Mouse (Mus musculus) liver (tissue): Measurements from ENCODE around the gene P2ry12.

Experiments
- DNase-seq: peaks from one replicate; pipeline ENCODE4 v3.0.0-alpha.2; 2020; ENCODE audit warnings: mixed read lengths

P2ry12 gene

DNA sequence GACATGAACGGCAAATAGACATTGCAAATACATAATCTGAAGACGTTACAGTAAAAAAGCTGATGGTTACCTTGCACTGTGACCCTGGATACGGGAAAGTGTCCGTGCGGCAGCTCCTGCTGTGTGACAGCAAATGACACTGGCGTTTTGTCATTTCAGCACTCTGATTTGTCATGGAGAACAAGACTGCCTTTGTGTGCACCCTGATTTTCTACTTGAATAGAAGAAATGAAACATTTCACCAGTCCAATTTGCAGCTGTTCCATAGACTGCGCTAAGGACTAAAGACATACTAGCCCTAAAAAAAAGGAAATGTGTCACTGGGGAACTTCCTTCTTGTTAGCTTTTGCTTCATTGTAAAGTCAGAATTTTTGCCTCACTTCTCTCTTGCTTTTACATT lies at the start of gene P2ry12:
Gene P2ry12 (minus strand): TSS at position 168 of the 400 bp plus-strand sequence.
- DNase-seq = no peak

DNA sequence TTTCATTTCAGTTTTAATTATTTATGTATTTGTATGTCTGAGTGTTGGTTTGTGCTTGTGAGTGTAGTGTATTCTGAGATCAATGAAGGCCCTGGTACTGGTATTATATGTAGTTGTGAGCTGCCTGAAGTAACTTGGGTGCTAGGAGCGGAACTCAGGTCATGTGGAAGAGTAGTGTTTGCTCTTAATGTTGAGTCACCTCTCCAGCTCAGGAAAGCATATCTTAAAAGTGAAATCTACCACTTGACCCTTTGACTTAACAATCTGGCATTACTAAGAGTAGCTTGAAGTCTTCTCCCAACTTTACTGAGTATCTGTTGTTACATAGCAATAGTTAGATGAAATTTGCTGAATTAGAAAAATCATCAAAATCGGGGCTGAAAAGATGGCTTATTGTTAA lies 42.8 kb upstream of the P2ry12 start:
- DNase-seq = no peak

DNA sequence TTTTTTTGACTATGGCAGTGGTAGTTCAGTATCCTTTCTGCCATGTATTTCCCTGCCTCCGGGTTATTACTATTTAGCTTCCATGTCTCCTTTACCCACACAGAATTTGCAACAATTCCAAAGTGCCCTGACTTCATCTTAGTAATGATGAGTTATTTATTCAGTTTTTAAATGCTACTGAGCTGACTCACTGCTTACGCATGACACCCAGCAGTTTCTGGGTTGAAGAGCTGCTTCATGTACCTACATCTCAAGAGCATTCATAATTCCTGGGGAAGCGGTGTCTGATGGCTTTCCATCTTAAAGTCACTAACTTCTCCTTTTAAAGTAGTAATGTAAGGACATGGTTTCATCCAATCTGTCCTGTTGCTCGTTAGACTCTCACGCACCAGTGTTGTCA lies 42.3 kb upstream of the P2ry12 start:
- no peak for DNase-seq

DNA sequence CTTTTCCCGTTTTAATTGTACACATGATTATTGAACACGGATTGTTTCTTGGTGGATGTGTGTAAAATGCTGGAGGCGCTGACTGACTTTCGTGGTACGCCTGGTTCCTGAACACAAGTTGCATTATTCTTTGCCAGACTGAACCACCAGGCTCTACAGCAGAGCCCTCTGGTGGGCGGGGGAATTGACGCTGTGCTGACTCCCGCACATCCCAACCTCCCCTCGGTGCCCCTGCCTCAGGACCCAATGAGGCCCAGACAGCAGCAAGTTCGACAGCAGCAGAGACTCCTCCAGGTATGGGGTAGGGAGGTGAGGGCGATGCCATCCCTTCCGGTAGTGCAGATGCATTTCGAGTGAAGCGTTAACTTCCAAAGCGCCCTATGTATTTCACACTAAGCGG lies 35.0 kb upstream of the P2ry12 start:
- DNase-seq = no peak

DNA sequence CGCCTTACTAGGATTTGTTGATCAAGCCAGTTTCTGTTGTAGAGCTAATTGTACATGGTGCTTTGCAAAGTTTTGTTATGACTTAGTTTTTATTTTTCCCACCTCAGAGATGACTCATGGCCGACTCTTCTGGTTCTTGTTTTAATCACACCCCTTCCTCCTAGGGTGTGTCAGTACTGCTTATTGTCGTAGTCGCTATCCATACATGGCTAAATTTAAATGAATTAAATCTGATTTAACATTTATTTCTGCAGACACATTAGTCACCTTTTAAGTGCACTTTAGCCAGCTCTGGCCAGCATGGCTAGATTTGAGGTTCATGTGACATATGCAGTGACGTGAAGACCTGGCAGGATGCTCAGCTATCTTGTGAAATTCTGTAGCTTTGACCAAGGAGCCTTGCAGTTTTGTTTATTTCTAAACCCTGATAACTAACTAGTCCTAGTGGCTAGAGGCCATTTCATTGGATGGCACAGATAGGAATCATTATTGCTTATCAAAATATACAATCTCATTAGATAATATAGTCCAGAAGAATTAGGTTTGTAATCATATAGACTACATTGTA lies 34.0 kb upstream of the P2ry12 start:
- DNase-seq = no peak

DNA sequence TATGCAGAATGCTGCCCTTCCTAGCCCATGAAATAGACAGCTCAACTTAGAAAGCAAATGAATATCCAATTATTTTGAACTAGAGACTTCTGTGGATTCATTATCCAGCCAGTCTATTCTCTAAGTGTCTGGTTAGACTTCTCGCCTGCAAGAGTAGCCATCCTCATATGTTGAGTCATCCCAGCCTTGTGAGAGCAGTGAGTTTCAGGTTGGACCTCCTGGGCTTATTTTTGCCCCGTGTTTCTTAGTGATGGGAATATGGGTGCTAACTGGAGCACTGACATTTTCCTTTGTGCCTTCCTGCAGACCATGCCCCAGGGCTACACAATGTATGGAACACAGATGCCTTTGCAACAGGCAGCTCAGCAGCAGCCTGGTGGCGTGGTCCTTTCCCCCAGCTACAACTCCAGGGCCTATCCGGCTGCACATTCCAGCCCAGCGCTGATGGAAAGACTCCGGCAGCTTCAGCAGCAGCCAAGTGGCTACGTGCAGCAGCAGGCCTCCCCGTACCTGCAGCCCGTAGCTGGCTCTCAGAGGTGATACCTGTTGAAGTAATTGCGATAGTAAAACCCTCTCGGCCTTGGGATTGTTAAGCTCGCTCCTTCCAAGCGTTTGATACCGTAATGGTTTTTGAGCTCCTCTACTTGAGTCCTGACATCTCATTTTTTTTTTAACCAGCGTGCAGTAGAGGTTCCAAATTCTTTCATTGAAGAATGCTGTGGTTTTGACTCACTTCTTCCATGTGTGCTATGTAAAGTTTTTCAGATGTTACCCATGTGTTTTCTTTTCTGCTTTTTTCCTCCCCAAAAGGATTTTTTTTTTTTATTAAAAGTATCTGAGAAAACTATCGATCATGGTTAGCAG lies 33.3 kb upstream of the P2ry12 start:
- no peak for DNase-seq

DNA sequence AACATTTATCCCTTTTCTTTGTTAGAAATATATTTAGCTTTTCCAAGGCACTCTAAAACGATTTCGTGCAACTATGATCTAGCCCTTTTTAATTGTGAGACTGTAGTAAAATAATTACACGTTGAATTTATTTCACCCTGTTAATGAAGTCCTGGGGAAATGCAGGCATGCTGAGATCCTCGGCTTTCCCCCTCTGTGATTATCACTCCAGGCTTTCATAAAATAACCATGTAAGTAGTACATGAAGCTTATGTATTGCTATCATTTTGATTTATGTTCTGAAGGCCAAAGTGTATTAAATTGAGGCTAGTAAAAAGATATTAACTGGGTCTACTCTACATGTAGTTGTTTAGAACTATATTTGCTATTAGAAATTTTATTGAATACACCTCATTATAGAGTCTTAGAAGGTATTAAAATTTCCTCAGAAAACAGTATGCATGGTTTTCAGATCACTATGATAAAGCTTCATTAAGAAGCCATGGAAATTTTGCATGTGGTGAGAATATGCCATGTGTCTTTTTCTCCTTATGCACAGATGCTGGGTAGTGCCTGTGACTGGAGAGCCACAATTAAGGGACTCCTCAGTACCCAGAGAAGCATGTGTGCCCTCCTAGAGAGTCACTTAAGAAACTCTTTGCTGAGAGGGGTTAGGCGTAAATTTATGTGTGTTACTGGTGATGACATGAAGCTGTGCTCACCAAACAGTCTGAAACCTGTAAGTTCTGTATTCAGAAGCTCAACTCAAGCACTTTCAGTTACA lies 30.9 kb upstream of the P2ry12 start:
- DNase-seq = no peak

DNA sequence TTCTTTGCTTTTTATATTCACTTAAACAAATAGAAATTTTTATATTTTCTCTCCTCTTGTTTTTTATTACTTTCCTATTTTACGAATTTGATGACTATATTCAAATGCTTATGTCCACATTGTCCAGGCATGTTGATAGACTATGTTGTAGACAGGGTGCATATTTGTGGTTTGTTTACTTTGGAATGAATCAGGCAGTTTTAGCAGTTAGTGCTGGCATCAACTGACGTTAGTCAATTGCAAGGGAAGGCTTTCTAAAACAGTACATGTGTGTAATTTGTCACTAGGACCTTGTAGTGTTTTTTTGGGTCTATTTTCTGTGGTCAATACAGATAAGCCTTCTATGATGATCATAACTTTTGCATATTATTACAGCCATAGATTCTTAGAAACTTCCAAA lies 27.9 kb upstream of the P2ry12 start:
- no peak for DNase-seq

DNA sequence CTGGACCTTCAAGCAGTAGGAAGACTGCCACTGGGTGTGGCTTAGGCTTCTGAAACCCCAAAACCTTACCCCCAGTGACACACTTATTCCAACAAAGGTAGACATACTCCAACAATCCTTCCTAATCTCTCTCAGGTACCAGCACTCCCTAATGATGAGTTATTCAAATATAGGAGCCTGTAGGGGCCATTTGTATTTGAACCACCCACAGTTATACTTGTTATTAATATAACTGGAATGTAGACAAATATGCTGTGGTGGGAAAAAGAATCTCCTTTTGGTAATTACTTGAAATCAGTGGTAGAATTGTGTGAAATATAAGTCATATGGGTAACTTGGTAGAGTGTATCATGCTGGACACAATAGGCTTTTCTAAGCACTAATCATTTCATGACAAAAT lies 15.9 kb upstream of the P2ry12 start:
- DNase-seq = no peak

DNA sequence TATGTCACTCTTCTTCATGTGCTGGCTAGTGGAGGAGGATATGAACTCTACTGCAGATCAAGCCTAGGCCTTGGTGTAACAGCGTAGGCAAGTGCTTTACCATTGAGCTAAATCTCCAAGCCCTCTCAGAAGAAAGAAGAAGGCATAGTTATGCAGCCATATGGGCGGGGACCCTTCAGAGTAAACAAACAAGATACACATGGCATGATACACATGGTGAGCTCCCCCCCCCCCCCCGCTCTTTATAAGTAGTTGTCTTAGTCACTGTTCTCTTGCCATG lies 15.5 kb upstream of the P2ry12 start:
- no peak for DNase-seq

DNA sequence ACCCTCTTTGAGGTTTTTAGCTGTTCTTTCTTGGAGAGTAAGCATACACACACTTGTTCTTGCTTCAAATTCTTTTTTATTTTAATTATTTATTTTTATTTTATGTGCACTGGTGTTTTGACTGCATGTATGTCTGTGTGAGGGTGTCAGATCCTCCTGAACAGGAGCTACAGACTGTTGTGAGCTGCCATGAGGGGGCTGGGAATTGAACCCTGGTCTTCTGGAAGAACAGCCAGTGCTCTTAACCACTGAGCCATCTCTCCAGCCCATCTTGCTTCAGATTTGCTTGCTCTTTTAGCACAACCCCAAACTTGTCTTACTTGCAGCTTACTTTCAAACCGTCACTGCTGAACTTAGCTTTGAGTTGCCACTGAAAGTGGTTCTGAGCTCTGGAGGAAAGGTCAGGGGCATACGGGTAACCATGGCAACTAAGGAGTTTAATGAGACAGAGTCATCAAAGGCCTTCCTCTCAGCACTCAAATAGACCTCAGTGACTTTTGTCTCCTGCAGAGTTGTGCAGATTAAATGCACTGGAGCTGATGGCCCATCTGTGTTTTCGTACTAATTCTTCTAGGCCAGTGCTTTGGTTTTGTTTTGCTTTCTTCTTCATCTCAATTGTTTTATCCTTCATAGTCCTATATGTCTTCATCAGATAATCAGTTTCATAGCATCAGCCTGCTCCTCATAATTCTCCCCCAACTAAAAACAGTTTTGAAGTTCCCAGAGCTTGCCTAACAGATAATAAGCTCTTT lies 15.0 kb upstream of the P2ry12 start:
- DNase-seq = no peak

DNA sequence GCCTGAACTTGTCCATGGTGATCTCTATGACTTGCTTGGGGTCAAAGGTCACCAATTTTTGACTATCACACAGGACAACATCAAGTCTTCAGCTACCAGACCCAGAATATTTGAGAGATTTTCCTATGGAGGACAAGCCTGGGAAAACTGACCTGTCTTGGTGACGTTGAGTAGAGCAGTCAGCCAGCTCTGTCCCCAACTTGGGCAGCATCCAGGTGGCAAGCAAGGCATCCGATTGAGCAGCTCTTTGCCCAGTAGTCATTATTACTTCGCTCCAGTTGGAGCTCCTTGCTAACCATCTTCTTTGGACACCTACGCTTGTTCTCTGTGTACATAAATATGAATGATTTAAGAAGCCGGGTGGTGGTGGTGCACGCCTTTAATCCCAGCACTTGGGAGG lies 8.1 kb upstream of the P2ry12 start:
- DNase-seq = no peak

DNA sequence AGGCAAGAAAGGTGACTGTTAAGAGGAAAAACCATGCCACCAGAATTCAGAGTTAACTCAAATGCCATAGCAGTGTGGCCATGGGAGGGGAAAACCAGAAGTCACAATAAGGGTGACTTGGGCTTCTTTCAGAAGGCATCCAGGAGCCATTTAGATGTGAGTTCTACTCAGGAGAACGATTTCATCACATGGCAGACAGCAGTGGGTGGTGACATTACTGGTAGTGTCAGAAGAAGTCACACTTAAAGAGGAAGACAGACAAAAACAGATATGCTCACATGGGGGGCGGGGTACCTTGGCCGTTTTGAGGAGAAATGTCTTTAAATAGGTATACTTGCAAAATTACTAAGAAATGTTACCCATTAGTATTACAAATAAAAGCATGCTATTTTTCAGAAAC lies 1.3 kb upstream of the P2ry12 start:
- no peak for DNase-seq

DNA sequence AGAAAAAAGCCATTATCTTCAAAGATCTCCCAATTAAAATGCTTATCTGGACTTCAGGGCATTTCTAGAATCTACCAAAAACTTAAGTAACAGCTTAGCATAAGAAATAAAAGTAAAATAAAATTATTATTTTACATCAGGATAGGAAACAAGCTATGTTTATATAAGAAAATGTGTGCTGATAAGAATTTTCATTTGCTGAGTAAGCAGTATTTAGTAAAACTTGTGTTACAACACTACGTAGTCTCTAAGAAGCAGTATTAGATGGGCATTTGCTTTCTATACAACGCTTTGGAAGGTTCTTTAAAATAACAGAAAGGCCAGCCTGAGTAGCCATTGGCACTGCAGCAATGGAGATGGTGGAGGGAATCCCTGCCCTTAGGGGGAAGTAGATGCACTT lies 746 bp upstream of the P2ry12 start:
- DNase-seq = no peak

DNA sequence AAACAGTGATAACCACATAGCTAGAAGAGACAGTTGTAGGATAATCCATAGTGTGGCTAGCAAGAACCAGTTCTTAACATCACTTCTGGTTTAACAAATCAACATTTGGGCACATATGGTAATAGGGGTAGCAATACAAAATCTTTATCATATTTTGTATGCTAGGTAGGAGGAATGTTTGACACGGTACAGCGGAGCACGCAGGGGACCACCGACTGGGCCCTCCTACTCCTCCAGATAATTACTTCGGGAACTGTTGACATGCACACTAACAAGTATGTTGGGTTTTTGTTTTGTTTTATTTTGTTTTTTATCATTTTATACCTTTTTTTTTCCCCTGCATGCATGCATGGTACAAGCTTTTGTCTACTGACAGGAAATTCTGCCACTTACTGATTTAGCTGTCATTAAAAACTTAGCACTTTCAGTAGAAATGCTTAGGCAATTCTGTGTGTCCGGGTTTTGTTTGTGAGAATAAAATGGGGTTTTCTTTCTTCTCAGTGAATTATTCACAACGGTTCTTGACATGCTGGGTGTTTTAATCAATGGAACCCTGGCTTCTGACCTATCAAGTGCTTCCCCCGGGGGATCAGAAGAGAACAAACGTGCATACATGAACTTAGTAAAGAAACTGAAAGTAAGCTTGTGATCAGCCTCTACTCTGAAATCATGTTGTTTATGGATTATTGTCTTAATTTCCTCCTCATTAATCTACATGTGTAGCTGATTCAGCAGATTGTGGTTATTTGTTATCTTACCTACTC lies 780 bp downstream of the P2ry12 start:
- no peak for DNase-seq

DNA sequence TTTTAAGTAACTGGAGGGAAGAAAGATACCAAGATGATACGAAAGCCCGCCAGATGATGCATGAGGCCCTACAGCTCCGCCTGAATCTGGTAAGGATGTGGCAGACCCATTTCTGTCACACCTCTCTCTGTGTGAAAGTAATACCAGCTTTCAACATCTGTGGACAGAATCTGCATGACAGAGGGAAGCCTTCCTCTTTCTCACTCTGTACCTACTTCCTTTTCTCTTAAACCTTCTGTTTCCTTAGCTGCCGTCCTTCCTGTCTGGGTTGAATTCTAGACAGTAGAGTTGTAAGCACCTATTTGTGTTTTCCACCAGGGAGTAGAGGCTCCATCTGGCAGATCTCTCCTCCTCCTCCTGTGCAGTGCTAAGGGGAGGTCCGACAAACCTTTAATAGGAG lies 1.9 kb downstream of the P2ry12 start:
- DNase-seq = no peak

DNA sequence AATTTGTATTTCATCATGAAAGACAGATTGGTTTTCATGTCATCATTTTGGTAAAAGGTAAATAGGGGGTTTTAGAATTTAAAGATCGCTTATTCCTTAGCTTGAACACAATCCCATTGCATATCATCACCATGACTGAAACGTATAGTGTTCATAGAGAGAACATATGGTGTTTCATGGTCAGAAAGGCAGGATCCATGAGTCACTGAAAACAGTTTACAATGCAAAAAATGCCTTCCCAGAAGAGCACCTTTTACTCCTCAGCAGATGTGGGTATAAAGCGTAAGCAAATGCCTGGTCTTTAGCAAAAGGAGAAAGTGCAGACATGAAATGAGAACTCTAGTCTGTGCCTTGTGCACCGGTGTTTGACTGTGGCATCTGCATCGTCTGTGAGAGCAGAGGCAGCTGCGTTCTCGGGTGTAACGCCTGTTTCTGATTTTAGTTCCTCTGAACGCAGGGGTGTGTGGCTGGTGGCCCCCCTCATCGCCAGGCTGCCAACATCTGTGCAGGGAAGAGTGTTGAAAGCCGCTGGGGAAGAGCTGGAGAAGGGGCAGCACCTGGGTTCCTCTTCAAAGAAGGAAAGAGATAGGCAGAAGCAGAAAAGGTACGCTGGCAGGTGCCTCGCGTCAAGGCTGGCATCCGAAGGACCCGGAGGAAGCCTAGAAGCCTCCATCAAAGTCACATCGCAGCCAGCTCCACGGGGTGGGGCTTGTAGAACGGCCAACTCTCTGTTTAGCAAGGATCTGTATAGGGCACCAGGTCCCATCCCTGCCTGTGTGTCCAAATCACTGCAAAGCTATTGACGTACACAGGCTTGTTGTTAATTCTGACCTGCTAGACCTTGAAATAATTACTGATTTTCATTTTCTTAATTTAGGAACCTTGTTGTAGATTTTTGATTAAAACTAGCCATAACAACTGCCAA lies 4.7 kb downstream of the P2ry12 start:
- DNase-seq = no peak

DNA sequence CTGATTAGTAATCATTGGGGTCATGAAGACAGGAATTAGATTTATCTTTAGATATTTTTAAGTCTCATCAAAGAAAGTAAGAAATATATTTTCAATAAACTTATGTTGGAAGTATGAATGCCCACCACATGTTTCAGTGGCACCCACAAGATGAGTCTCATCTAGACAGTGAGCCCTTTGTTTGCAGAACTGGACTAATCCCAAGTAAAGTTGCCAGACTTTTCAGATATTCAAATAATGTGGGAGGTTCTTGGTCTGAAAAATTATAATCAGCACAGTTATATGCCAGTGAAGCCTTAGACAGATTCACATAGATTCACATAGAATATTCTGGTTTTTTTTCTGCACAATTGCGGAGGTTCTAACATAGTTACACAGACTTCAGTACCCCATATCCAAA lies 12.2 kb downstream of the P2ry12 start:
- DNase-seq = no peak

DNA sequence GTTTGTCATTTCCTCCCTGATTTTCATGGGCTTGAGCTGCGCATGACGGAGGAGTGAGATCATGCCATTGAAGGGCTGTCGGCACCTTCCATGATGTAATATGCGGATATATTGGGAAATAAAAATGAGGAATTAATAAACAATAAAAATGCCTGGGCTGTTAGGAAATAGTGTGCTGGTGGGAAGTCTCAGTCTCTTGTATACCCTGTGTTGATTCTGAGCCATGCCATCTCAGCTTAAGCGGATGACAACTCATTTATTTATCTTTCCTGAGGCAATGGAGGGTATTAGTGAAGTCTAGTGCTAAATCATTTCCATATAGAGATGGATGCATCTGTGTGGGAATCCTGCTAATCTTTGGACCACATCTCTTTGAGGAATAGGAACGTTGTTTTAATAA lies 14.6 kb downstream of the P2ry12 start:
- no peak for DNase-seq

DNA sequence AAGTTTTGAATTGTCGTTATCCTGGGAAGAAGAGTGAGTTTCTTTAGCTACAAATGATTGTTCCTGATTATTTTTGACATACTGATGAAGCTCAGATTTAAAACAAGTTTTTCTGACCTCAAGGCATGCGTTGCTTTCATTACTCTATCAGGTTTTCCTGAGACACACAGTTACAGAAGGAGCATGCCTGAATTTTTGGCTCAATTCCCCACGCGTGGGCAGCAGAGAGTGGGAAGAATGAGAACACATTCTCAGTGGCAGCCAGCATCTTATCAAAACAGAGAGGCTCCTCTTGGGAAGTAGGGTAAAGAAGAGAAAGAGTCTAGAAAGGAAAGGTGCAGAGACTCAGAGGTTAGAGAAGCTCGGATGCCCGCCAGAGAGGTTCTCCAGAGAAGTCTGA lies 19.3 kb downstream of the P2ry12 start:
- no peak for DNase-seq

DNA sequence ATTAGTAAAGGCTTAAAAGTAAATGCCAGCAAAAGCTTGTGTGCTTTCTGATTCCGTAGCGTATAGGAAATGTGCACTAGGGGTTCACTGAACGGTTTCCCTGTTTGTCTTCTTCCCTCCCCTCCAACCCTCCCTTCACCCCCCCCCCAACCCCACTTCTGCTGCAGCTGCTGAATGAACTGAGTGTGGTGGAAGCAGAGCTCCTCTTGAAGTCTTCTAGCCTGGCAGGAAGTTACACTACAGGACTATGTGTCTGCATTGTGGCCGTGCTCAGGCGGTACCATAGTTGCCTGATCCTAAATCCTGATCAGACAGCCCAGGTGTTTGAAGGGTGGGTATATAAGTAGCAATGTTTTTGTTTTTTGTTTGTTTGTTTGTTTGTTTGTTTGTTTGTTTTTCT lies 27.8 kb downstream of the P2ry12 start:
- peak; percentile 11 for DNase-seq

DNA sequence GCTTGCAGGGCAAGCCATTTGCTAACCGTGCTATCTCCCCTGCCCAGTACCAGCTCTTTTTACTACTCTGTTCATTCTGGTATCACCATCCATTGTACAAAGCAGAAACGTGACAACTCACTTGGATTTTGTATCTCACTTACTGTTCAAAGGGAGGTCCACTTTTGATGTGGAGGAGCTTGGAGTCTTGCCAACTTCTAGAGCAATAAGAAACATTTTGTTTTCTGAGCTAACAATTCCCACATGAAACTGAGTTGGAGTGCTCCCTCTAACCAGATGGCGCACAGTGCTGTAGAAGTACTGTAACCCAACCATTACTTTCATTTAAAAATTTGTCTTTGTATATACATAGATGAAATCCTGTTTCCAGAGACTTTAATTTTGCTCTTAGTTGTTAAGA lies 31.8 kb downstream of the P2ry12 start:
- DNase-seq = no peak
